Mouse (Mus musculus) brain, embryonic 14.5 days (tissue): Measurements from ENCODE around the gene Esyt3. TPM values are rescaled to one million over a fixed set of nuclear protein-coding genes. Genes with fewer than 3 reads are reported as not detected.

ENCODE experiments used
- DNase-seq: peaks from one replicate; pipeline ENCODE4 v3.0.0-alpha.2; 2011; ENCODE audit warnings: low read depth
- CTCF ChIP-seq: fragments of 200-500 bp; IDR thresholded peaks from 2 replicates; pipeline ENCODE4 v1.5.1; 2012; ENCODE audit warnings: inconsistent platforms, mild to moderate bottlenecking, moderate library complexity, borderline replicate concordance; ENCODE audit not compliant: insufficient read depth, insufficient read length; ENCODE audit errors: extremely low read depth
- POLR2A ChIP-seq: fragments of 200-500 bp; IDR thresholded peaks from 2 replicates; pipeline ENCODE4 v1.6.1; 2012; ENCODE audit warnings: mild to moderate bottlenecking, inconsistent platforms, borderline replicate concordance; ENCODE audit not compliant: poor library complexity, insufficient read depth, insufficient read length, severe bottlenecking; ENCODE audit errors: extremely low read depth
- polyA plus RNA-seq: library from polyadenylated mRNA; depleted of rRNA; stranded (reverse); fragments of >200 nt; gene quantifications from 2 replicates; pipeline ENCODE4 v1.2.3, GENCODE M21; 2012; rRNA removed

Esyt3 gene
- polyA plus RNA-seq, 1 experiment = 0.56 TPM

GRCm38 (mm10) chr9:99319343-99319951, 38.9 kb downstream of the Esyt3 start:
- no peak for TF ChIP-seq POLR2A
- TF ChIP-seq CTCF = no peak
- DNase-seq = peak; percentile 37

GRCm38 (mm10) chr9:99306226-99306625, 52.1 kb downstream of the Esyt3 start:
- TF ChIP-seq CTCF (no peak), POLR2A (no peak)

GRCm38 (mm10) chr9:99304296-99304695, 54.1 kb downstream of the Esyt3 start:
- no peak for TF ChIP-seq CTCF
- no peak for TF ChIP-seq POLR2A
- no peak for DNase-seq

More at GRCm38 (mm10) chr9:99306226-99306625, 52.1 kb downstream of the Esyt3 start:
- no peak for DNase-seq

Other genes starting within 250 kb of the Esyt3 start
- 7.5 and 8.6 TPM in 2 replicates for gene Pik3cb, start 217.9 kb downstream of the Esyt3 start, polyA plus RNA-seq
- not detected in 2 replicates for gene Faiml, start 121.3 kb downstream of the Esyt3 start, polyA plus RNA-seq
- gene Cep70, start 115.2 kb downstream of the Esyt3 start, polyA plus RNA-seq = 32.7 and 34.0 TPM in 2 replicates
- gene Mras, start 78.8 kb upstream of the Esyt3 start, polyA plus RNA-seq = 61.5 and 71.0 TPM in 2 replicates
- 0.25 and 0.56 TPM in 2 replicates for gene Nme9, start 92.9 kb upstream of the Esyt3 start, polyA plus RNA-seq
- gene Armc8, start 210.3 kb upstream of the Esyt3 start, polyA plus RNA-seq = 54.8 and 57.7 TPM in 2 replicates
- 18.0 and 19.6 TPM in 2 replicates for gene Dbr1, start 217.2 kb upstream of the Esyt3 start, polyA plus RNA-seq